Mouse (Mus musculus) myocyte (in vitro differentiated cells): ENCODE data around the gene Tekt2.

Source experiments
- CEBPB ChIP-seq: IDR thresholded peaks from 2 replicates; pipeline ENCODE4 v1.6.1; 2011; ENCODE audit warnings: mild to moderate bottlenecking, moderate library complexity; ENCODE audit not compliant: poor library complexity, insufficient read depth, severe bottlenecking
- E2F4 ChIP-seq: IDR thresholded peaks from one replicate; pipeline ENCODE4 v1.6.1; 2011; ENCODE audit warnings: mild to moderate bottlenecking, control low read depth, moderate library complexity; ENCODE audit not compliant: insufficient read depth
- MAX ChIP-seq: IDR thresholded peaks from one replicate; pipeline ENCODE4 v1.6.1; 2011; ENCODE audit warnings: low read depth, mild to moderate bottlenecking, control low read depth
- MYOD1 ChIP-seq, 3 experiments: IDR thresholded peaks; one replicate each; pipeline ENCODE4 v1.6.1; 2011; ENCODE audit warnings: control low read depth in 2 of 3, low read depth in 2 of 3, mild to moderate bottlenecking in 2 of 3, moderate library complexity in 1 of 3; ENCODE audit not compliant: insufficient read length in 2 of 3, control insufficient read depth in 1 of 3
- MYOG ChIP-seq, 3 experiments: IDR thresholded peaks; one replicate each; pipeline ENCODE4 v1.6.1; 2011; ENCODE audit warnings: control low read depth in 2 of 3, low read depth in 2 of 3, mild to moderate bottlenecking in 2 of 3; ENCODE audit not compliant: insufficient read length in 2 of 3, control insufficient read depth in 1 of 3, insufficient read depth in 1 of 3
- POLR2A ChIP-seq: IDR thresholded peaks from one replicate; pipeline ENCODE4 v1.6.1; 2011; ENCODE audit warnings: low read depth, mild to moderate bottlenecking, control low read depth, moderate library complexity; ENCODE audit not compliant: insufficient read length
- POLR2AphosphoS2 ChIP-seq: IDR thresholded peaks from one replicate; pipeline ENCODE4 v1.6.1; 2011; ENCODE audit warnings: low read depth, control low read depth; ENCODE audit not compliant: insufficient read length
- REST ChIP-seq: IDR thresholded peaks from one replicate; pipeline ENCODE4 v1.6.1; 2011; ENCODE audit warnings: mild to moderate bottlenecking, control low read depth, moderate library complexity; ENCODE audit not compliant: insufficient read depth, insufficient read length
- SRF ChIP-seq: IDR thresholded peaks from one replicate; pipeline ENCODE4 v1.6.1; 2011; ENCODE audit warnings: low read depth; ENCODE audit not compliant: control insufficient read depth, insufficient read length
- TCF12 ChIP-seq: IDR thresholded peaks from one replicate; pipeline ENCODE4 v1.6.1; 2011; ENCODE audit warnings: mild to moderate bottlenecking, control low read depth; ENCODE audit not compliant: poor library complexity, insufficient read depth, severe bottlenecking
- TCF3 ChIP-seq: IDR thresholded peaks from one replicate; pipeline ENCODE4 v1.6.1; 2011; ENCODE audit warnings: low read depth, control low read depth; ENCODE audit not compliant: insufficient read length
- USF1 ChIP-seq: IDR thresholded peaks from one replicate; pipeline ENCODE4 v1.6.1; 2011; ENCODE audit warnings: low read depth, mild to moderate bottlenecking, control low read depth, moderate library complexity

GRCm38 (mm10) chr4:126371497-126371896 is 46.0 kb upstream of the Tekt2 start:
- TF ChIP-seq POLR2A, result no peak
- no peak for TF ChIP-seq CEBPB
- TF ChIP-seq MAX, result no peak
- no peak for TF ChIP-seq TCF3
- TF ChIP-seq MYOG (IDR thresholded peaks at IDR 0.05; ENCODE audit: control insufficient read depth in 1 of 3, insufficient read depth in 1 of 3, insufficient read length in 2 of 3, low read depth in 2 of 3), result no peak
- TF ChIP-seq USF1, result no peak
- no peak for TF ChIP-seq MYOD1 (IDR thresholded peaks at IDR 0.05; ENCODE audit: control insufficient read depth in 1 of 3, insufficient read length in 2 of 3, low read depth in 2 of 3)
- no peak for TF ChIP-seq E2F4
- no peak for TF ChIP-seq SRF
- TF ChIP-seq TCF12, result no peak
- no peak for TF ChIP-seq POLR2AphosphoS2
- TF ChIP-seq REST, result no peak
